Mouse (Mus musculus) heart, postnatal 0 days (tissue): ENCODE measurements around the gene Nanp. TPM values are rescaled to one million over a fixed set of nuclear protein-coding genes. Genes with fewer than 3 reads are reported as not detected.

Experiments used
- ATAC-seq: fragments of 200-750 bp; cut with Nextera tagmentation; 2 replicates; pipeline ENCODE4 v1.8.0; 2017; ENCODE audit warnings: low read depth, moderate number of reproducible peaks, moderate library complexity; ENCODE audit not compliant: insufficient read depth
- DNase-seq: peaks from one replicate; pipeline ENCODE4 v3.0.0-alpha.2; 2016; ENCODE audit warnings: low spot score
- H3K27ac ChIP-seq: fragments of 300-500 bp; sonication (generic); 2 replicates; pipeline ENCODE4 v1.5.1; 2014; ENCODE audit warnings: low read depth, mild to moderate bottlenecking
- H3K27me3 ChIP-seq: fragments of 300-500 bp; sonication (generic); 2 replicates; pipeline ENCODE4 v1.6.1; 2014; ENCODE audit warnings: low read length, mixed read lengths; ENCODE audit not compliant: control insufficient read depth, insufficient read depth
- H3K36me3 ChIP-seq: fragments of 300-500 bp; sonication (generic); replicated peaks from 2 replicates; pipeline ENCODE4 v1.6.1; 2014; ENCODE audit warnings: low read length, mixed read lengths; ENCODE audit not compliant: control insufficient read depth, insufficient read depth
- H3K4me1 ChIP-seq: fragments of 300-500 bp; sonication (generic); 2 replicates; pipeline ENCODE4 v1.6.1; 2014; ENCODE audit warnings: antibody characterized with exemption; ENCODE audit not compliant: control insufficient read depth, insufficient read depth
- H3K4me2 ChIP-seq: fragments of 300-500 bp; sonication (generic); 2 replicates; pipeline ENCODE4 v1.6.1; 2014; ENCODE audit warnings: low read depth, mild to moderate bottlenecking, low read length, moderate library complexity
- H3K4me3 ChIP-seq: fragments of 300-500 bp; sonication (generic); 2 replicates; pipeline ENCODE4 v1.5.1; 2014; ENCODE audit warnings: low read depth, low read length
- H3K9ac ChIP-seq: fragments of 300-500 bp; sonication (generic); replicated peaks from 2 replicates; pipeline ENCODE4 v1.6.1; 2014; ENCODE audit warnings: low read depth, low read length, mixed read lengths
- H3K9me3 ChIP-seq: fragments of 300-500 bp; sonication (generic); replicated peaks from 2 replicates; pipeline ENCODE4 v1.6.1; 2016; ENCODE audit warnings: low read length; ENCODE audit not compliant: control insufficient read depth
- CTCF ChIP-seq: IDR thresholded peaks from 2 replicates; pipeline ENCODE4 v1.5.1; 2016; ENCODE audit warnings: antibody characterized with exemption, control low read depth, low read depth
- EP300 ChIP-seq: IDR thresholded peaks from 2 replicates; pipeline ENCODE4 v1.6.1; 2016; ENCODE audit warnings: antibody characterized with exemption, low read depth
- WGBS: fragments of 180-500 bp; shearing (Covaris S2); extraction: QIAGEN DNeasy Blood & Tissue Kit; methylation state at CpG from one replicate; pipeline ENCODE4 v1.1.7; 2014; 5-methylcytosine and 5-hydroxymethylcytosine counted together
- polyA plus RNA-seq: library from polyadenylated mRNA; unstranded; fragments of >200 nt; fragmentation: Nextera tagmentation; extraction: Ambion mirVana; gene quantifications from 2 replicates; pipeline ENCODE4 v1.2.1, GENCODE M21; 2015
- total RNA-seq: library from RNA; depleted of rRNA; stranded (reverse); fragments of >200 nt; gene quantifications from 2 replicates; pipeline ENCODE4 v1.2.3, GENCODE M21; 2014; ENCODE audit warnings: low replicate concordance

Gene Nanp
- total and polyA plus RNA-seq, 2 experiments from 2014 or later: 9.3 to 11.7 TPM

- Histone ChIP-seq H3K9ac (peak overlapping the region; percentile 86; the same call in 1 of the 2 replicates), H3K4me2 (peak overlapping the region; percentile 98), H3K27ac (no peak overlapping the region), H3K36me3 (no peaks in the 10 kb centered on the region), H3K27me3 (no peaks in the 10 kb centered on the region), H3K9me3 (no peaks in the 10 kb centered on the region), H3K4me3 (peak overlapping the region; percentile 88), H3K4me1 (peaks cover 15% of the 10 kb centered on the region)
- TF ChIP-seq CTCF (no peak), EP300 (no peak)
- ATAC-seq (no peak), DNase-seq (no peak)
- WGBS: 48% methylated on average over 18 of the region's 18 CpGs
Measured at GRCm38 (mm10) chr2:151037876-151038552, 1.2 kb downstream of the Nanp start.

GRCm38 (mm10) chr2:151037292-151037691, 1.9 kb downstream of the Nanp start:
- no peaks in the 10 kb centered on the region for H3K27me3 ChIP-seq
- 0 out of 2 replicates have a peak overlapping the region, but pooled peaks have one; percentile 6 for H3K9ac ChIP-seq
- DNase-seq: no peak
- H3K27ac ChIP-seq: no peak overlapping the region
- no peak overlapping the region for H3K4me3 ChIP-seq
- H3K4me1 ChIP-seq: peaks cover 15% of the 10 kb centered on the region
- no peaks in the 10 kb centered on the region for H3K36me3 ChIP-seq
- TF ChIP-seq CTCF (no peak), EP300 (no peak)
- no peak for ATAC-seq
- no peaks in the 10 kb centered on the region for H3K9me3 ChIP-seq
- no peak overlapping the region for H3K4me2 ChIP-seq
- 96% methylated on average over 1 of the region's 1 CpGs for WGBS

DNA sequence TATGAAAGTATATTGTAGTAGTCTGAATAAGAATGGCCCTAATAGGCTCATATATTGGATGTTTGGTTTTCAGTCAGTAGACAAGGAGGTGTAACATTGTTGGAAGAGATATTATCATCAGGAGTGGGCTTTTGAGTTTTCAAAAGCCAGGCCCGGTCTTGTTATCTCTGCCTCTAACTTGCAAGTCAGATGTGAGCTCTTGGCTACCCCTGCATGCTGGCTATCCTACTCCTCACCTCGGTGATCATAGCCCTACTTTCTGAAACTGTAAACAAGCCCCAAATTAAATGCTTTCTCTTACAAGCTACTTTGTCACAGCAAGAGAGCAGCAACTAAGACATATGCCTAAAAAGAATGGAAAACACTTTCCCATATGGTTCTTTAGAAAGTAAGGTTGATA, 2.5 kb downstream of the Nanp start:
- no peak for DNase-seq
- ATAC-seq: no peak
- Histone ChIP-seq H3K9ac (no peak overlapping the region), H3K4me2 (no peak overlapping the region), H3K27ac (no peak overlapping the region), H3K9me3 (no peaks in the 10 kb centered on the region), H3K36me3 (no peaks in the 10 kb centered on the region), H3K27me3 (no peaks in the 10 kb centered on the region), H3K4me1 (peaks cover 15% of the 10 kb centered on the region), H3K4me3 (no peak overlapping the region)
- 74% methylated on average over 2 of the region's 2 CpGs for WGBS
- TF ChIP-seq EP300: no peak
- TF ChIP-seq CTCF: no peak

DNA sequence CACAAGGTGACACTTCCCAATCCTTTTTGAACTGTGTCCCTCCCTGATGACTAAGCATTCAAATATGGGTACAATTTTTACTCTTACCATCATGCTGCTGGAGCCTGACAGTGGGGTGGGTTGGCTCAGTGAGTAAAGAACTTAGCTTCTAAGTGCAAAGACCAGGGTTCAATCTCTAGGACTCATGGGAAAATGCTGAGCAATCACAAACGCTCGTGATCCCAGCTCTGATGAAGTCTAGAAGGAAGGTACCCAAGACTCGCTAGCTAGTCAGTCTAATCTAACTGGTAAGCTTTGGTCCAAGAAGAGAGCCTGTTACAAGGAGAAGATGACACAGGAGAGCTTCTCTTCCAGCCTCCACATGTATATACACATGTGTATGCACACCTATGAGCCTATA, 4.8 kb downstream of the Nanp start:
- peaks cover 9% of the 10 kb centered on the region for H3K4me1 ChIP-seq
- TF ChIP-seq EP300 (no peak), CTCF (no peak)
- H3K4me2 ChIP-seq: no peak overlapping the region
- no peak overlapping the region for H3K27ac ChIP-seq
- ATAC-seq (no peak), DNase-seq (no peak)
- no peaks in the 10 kb centered on the region for H3K27me3 ChIP-seq
- no peaks in the 10 kb centered on the region for H3K36me3 ChIP-seq
- H3K9me3 ChIP-seq: no peaks in the 10 kb centered on the region
- no peak overlapping the region for H3K4me3 ChIP-seq
- H3K9ac ChIP-seq: no peak overlapping the region
- WGBS: 97% methylated on average over 3 of the region's 3 CpGs

DNA sequence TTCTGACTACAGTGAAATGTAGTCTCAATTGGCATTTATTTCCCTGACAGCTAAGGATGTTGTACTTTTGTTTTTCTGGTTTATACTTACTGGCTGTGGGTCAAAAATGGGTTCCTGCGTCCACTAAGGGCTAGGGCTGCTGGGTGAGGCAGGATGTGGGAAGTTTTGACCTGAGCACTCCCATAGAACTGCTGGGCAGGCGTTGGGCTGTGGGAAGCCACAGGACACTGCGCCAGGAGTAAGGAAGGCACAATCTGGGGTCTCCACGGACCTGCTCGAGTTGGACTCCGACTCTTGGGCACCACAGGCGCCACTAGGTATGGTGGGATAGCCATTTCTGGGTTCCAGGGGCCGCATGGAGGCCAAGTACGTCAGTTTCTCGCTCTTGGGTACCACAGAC, 18.0 kb downstream of the Nanp start:
- no peak overlapping the region for H3K4me2 ChIP-seq

DNA sequence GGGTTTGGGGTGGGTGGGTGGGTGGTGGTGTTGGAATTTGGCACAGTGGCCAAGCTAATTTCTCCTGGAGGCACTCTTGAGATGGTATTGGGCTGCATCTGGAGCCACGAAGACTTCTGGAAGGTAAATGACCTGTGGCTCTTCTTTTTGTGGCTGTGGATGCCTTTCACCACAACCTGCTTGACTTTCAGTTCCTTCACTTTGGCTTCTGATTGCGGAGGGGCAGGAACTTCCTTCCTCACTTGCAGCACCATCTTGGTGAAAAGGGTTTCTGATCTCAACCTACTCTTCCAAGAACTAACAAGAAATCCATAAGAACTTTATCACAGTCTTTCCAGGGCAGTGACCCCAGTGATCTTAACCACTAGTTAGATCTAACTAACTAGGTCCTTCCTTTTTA, 23.9 kb downstream of the Nanp start:
- TF ChIP-seq CTCF (no peak), EP300 (no peak)
- DNase-seq (no peak), ATAC-seq (no peak)
- Histone ChIP-seq H3K4me3 (no peak overlapping the region), H3K9ac (no peak overlapping the region), H3K9me3 (no peaks in the 10 kb centered on the region), H3K4me2 (no peak overlapping the region), H3K4me1 (no peaks in the 10 kb centered on the region), H3K27me3 (no peaks in the 10 kb centered on the region), H3K36me3 (no peaks in the 10 kb centered on the region), H3K27ac (no peak overlapping the region)
- 74% methylated on average over 2 of the region's 2 CpGs for WGBS

More for the DNA sequence above, 18.0 kb downstream of the Nanp start:
- DNase-seq: no peak
- no peaks in the 10 kb centered on the region for H3K4me1 ChIP-seq
- no peak for TF ChIP-seq EP300
- TF ChIP-seq CTCF: no peak
- no peak overlapping the region for H3K9ac ChIP-seq
- H3K27ac ChIP-seq: no peak overlapping the region
- no peaks in the 10 kb centered on the region for H3K9me3 ChIP-seq
- no peak for ATAC-seq
- no peak overlapping the region for H3K4me3 ChIP-seq
- no peaks in the 10 kb centered on the region for H3K36me3 ChIP-seq
- H3K27me3 ChIP-seq: no peaks in the 10 kb centered on the region
- 83% methylated on average over 10 of the region's 10 CpGs for WGBS
